Mouse (Mus musculus) hindbrain, embryonic 10.5 days (tissue): ENCODE measurements around the gene Mcrip2. TPM values are rescaled to one million over a fixed set of nuclear protein-coding genes. Genes with fewer than 3 reads are reported as not detected.

Experiments used
- DNase-seq: peaks from one replicate; pipeline ENCODE4 v3.0.0-alpha.2; 2017; ENCODE audit warnings: low spot score
- H3K27ac ChIP-seq: fragments of 300-500 bp; sonication (generic); 2 replicates; pipeline ENCODE4 v1.5.1; 2016; ENCODE audit warnings: mild to moderate bottlenecking, moderate library complexity
- H3K27me3 ChIP-seq: fragments of 300-500 bp; sonication (generic); 2 replicates; pipeline ENCODE4 v1.6.1; 2016; ENCODE audit warnings: mild to moderate bottlenecking; ENCODE audit not compliant: poor library complexity, insufficient read depth, severe bottlenecking
- H3K36me3 ChIP-seq: fragments of 300-500 bp; sonication (generic); 2 replicates; pipeline ENCODE4 v1.6.1; 2016; ENCODE audit warnings: mild to moderate bottlenecking, moderate library complexity
- H3K4me1 ChIP-seq: fragments of 300-500 bp; sonication (generic); replicated peaks from 2 replicates; pipeline ENCODE4 v1.6.1; 2016; ENCODE audit warnings: mild to moderate bottlenecking
- H3K4me3 ChIP-seq: fragments of 300-500 bp; sonication (generic); 2 replicates; pipeline ENCODE4 v1.5.1; 2016; ENCODE audit warnings: mild to moderate bottlenecking, moderate library complexity
- H3K9me3 ChIP-seq: fragments of 300-500 bp; sonication (generic); 2 replicates; pipeline ENCODE4 v1.6.1; 2016; ENCODE audit warnings: mild to moderate bottlenecking, moderate library complexity
- WGBS: fragments of 180-500 bp; shearing (Covaris S2); methylation state at CpG from one replicate; pipeline ENCODE4 v1.1.7; 2016; 5-methylcytosine and 5-hydroxymethylcytosine counted together
- polyA plus RNA-seq: library from polyadenylated mRNA; unstranded; fragments of >200 nt; fragmentation: Nextera tagmentation; extraction: Ambion mirVana; gene quantifications from 2 replicates; pipeline ENCODE4 v1.2.1, GENCODE M21; 2016

Gene Mcrip2
- polyA plus RNA-seq, 1 experiment from 2014 or later: 10.6 TPM

- Histone ChIP-seq H3K9me3 (no peaks in the 10 kb centered on the region), H3K27me3 (0 out of 2 replicates have a peak, but pooled peaks cover 2% of the 10 kb centered on the region), H3K27ac (no peak overlapping the region), H3K4me1 (peaks cover 45% of the 10 kb centered on the region), H3K36me3 (no peaks in the 10 kb centered on the region), H3K4me3 (no peak overlapping the region)
- no peak for DNase-seq
- 84% methylated on average over 2 of the region's 2 CpGs for WGBS
Observed at GRCm38 (mm10) chr17:25869954-25870353, 1.4 kb upstream of the Mcrip2 start.

DNA sequence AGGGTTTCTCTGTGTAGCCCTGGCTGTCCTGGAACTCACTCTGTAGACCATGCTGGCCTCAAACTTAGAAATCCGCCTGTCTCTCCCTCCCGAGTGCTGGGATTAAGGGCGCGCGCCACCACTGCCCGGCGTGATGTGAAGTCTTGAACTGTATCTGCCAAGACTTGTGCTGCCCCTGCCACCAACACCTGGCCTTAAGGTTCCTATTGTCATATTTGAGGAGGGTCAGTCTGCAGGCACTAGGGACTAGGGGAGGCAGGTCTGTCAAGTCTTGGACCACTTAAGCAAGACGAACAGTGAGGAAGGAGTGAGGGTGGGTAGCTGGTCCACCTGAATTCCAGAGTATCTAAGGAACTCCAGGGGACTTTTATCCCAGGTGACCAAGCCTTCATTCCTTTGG lies 934 bp upstream of the Mcrip2 start:
- Histone ChIP-seq H3K27me3 (0 out of 2 replicates have a peak, but pooled peaks cover 2% of the 10 kb centered on the region), H3K4me3 (no peak overlapping the region), H3K9me3 (no peaks in the 10 kb centered on the region), H3K4me1 (peaks cover 44% of the 10 kb centered on the region), H3K36me3 (no peaks in the 10 kb centered on the region), H3K27ac (no peak overlapping the region)
- DNase-seq: no peak
- WGBS: 91% methylated on average over 8 of the region's 8 CpGs

DNA sequence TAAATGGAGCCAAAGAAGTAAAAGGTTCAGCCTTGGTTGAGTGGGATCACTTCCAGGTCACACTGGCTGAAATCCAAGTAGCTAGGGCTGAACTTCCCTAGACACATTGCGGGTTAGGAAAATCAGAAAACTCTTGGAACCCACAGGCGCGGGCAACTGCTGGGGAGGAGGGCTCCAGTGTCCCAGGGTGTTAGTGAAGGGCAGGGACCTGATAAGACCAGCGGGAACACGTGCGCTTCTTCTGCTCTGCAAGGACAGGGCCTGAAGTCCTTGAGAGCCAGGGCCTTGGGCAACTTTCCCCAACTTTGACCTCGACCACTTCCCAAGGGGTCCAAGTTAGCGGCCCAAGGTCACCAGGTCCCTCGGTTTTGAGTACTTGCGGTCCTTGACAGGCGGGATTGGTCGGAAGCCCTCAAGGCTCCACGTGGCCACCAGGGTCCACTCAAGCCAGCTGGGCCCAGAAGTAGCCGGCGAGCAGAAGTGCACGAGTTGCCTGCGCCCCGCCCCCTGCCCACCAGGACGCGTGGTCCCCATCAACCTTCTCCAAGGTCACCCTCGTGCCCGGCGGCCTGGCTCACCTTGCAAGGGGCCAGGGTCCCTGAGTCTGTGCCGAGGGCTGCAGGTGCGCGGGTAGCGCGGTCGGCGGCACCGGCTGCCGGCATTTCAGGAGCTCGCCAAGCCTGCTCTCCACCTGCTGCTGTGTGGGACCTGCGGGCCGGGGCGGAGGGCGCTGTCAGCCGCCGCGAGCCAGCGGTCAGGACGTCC lies 546 bp downstream of the Mcrip2 start:
- no peaks in the 10 kb centered on the region for H3K9me3 ChIP-seq
- peak overlapping the region; percentile 85 for H3K27ac ChIP-seq
- H3K27me3 ChIP-seq: 0 out of 2 replicates have a peak, but pooled peaks cover 2% of the 10 kb centered on the region
- peaks cover 32% of the 10 kb centered on the region for H3K4me1 ChIP-seq
- peak overlapping the region; percentile 90 for H3K4me3 ChIP-seq
- no peaks in the 10 kb centered on the region for H3K36me3 ChIP-seq
- peak; percentile 66 for DNase-seq
- WGBS: 1% methylated on average over 42 of the region's 42 CpGs

- 17% methylated on average over 7 of the region's 7 CpGs for WGBS
- Histone ChIP-seq H3K36me3 (no peaks in the 10 kb centered on the region), H3K9me3 (no peaks in the 10 kb centered on the region), H3K4me1 (peaks cover 29% of the 10 kb centered on the region), H3K27me3 (0 out of 2 replicates have a peak, but pooled peaks cover 2% of the 10 kb centered on the region), H3K4me3 (peak overlapping the region; percentile 90), H3K27ac (peak overlapping the region; percentile 85; the same call in 1 of the 2 replicates)
- no peak for DNase-seq
Observed at GRCm38 (mm10) chr17:25867509-25867835, 1.1 kb downstream of the Mcrip2 start.

DNA sequence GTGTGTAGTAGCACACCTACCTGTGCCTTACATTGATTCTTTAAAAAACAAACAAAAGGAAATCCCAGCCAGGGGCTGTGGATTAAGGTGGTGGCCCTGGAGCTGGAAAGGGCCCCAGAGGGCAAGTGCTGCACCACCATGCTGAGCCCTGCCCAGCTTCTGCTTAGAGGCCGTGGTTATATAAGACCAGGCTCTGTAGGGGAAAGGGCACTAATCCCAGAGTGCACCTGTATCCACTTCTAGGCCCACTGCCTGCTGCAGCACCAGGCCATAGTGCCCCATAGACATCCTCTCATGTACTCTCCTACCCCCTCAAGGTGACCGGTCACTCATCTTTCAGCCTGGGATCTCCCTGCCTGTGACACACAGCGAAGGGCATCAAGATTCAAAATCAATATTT lies 2.4 kb downstream of the Mcrip2 start:
- no peak overlapping the region; the same call in 1 of the 2 replicates for H3K4me3 ChIP-seq
- H3K27ac ChIP-seq: no peak overlapping the region
- no peak for DNase-seq
- H3K4me1 ChIP-seq: peaks cover 41% of the 10 kb centered on the region
- no peaks in the 10 kb centered on the region for H3K9me3 ChIP-seq
- H3K27me3 ChIP-seq: 0 out of 2 replicates have a peak, but pooled peaks cover 2% of the 10 kb centered on the region
- H3K36me3 ChIP-seq: no peaks in the 10 kb centered on the region
- 93% methylated on average over 3 of the region's 3 CpGs for WGBS

DNA sequence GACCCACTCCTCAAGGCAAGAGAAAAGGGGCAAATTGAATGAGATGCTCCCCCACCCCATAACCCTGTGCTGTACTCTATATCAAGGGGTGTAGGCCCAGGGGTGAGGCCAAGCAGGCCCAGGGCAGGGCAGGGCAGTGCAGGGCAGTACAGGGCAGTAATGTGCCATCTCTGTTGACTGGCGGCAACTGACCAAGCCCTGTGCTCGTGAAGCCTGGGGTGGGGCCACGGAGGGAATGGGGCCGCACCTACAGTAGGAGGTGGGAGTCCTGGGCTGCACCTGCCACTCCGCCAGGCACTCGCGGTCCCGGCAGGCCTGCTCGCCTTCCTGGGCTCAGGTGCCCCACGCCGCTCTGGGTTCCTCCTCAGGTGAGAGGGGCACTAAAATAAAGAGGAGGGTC lies 3.3 kb downstream of the Mcrip2 start:
- 89% methylated on average over 11 of the region's 11 CpGs for WGBS
- H3K27me3 ChIP-seq: 0 out of 2 replicates have a peak, but pooled peaks cover 2% of the 10 kb centered on the region
- peaks cover 49% of the 10 kb centered on the region for H3K4me1 ChIP-seq
- H3K9me3 ChIP-seq: no peaks in the 10 kb centered on the region
- no peaks in the 10 kb centered on the region for H3K36me3 ChIP-seq
- H3K4me3 ChIP-seq: no peak overlapping the region
- H3K27ac ChIP-seq: no peak overlapping the region
- DNase-seq: no peak

DNA sequence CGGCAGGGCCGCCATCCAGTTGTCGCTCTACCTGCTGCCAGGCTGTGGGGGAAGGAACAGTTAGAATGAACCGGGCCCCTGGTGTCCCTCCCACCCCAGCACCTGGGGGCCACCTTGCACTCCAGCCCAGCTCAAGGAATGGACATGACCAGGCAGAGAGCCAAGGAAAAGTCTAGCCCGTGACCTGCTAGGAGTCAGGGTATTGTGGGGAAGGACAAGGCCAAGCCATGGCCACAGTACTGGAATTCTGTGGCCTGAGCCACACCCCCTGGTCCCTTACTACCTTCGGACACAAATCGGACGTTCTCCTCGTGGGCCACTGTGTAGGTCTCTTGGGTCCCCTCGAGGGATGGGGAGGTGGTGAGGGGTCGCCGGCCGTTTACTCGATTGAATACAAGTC lies 4.3 kb downstream of the Mcrip2 start:
- H3K9me3 ChIP-seq: no peaks in the 10 kb centered on the region
- H3K36me3 ChIP-seq: peaks cover under 1% of the 10 kb centered on the region; the same call in 1 of the 2 replicates
- no peak for DNase-seq
- WGBS: 90% methylated on average over 14 of the region's 14 CpGs
- no peak overlapping the region; the same call in 1 of the 2 replicates for H3K4me3 ChIP-seq
- H3K27me3 ChIP-seq: 0 out of 2 replicates have a peak, but pooled peaks cover 2% of the 10 kb centered on the region
- H3K27ac ChIP-seq: no peak overlapping the region
- peaks cover 58% of the 10 kb centered on the region for H3K4me1 ChIP-seq

- peaks cover 7% of the 10 kb centered on the region; the same call in 1 of the 2 replicates for H3K36me3 ChIP-seq
- H3K27ac ChIP-seq: no peak overlapping the region
- H3K27me3 ChIP-seq: 0 out of 2 replicates have a peak, but pooled peaks cover 2% of the 10 kb centered on the region
- H3K4me3 ChIP-seq: no peak overlapping the region
- no peaks in the 10 kb centered on the region for H3K9me3 ChIP-seq
- no peak for DNase-seq
- WGBS: 92% methylated on average over 6 of the region's 6 CpGs
- H3K4me1 ChIP-seq: peaks cover 55% of the 10 kb centered on the region
Observed at GRCm38 (mm10) chr17:25863681-25864080, 4.9 kb downstream of the Mcrip2 start.

- H3K27ac ChIP-seq: peak overlapping the region; percentile 96
- peaks cover 38% of the 10 kb centered on the region for H3K4me1 ChIP-seq
- 16% methylated on average over 6 of the region's 6 CpGs for WGBS
Observed at GRCm38 (mm10) chr17:25861704-25862612, 6.6 kb downstream of the Mcrip2 start.

GRCm38 (mm10) chr17:25860832-25861703 lies 7.5 kb downstream of the Mcrip2 start, which contains the start of gene Wdr90:
Wdr90 (minus strand) TSS chr17:25861501.
- no peaks in the 10 kb centered on the region for H3K27me3 ChIP-seq
- H3K9me3 ChIP-seq: no peaks in the 10 kb centered on the region
- H3K4me1 ChIP-seq: peaks cover 34% of the 10 kb centered on the region
- peak within 1 kb of the TSS; percentile 82 for H3K4me3 ChIP-seq
- WGBS: 3% methylated on average over 65 of the region's 65 CpGs
- H3K36me3 ChIP-seq: peaks cover 20% of the 10 kb centered on the region
- H3K27ac ChIP-seq: peak within 1 kb of the TSS; percentile 96
- peak; percentile 93 for DNase-seq

More at GRCm38 (mm10) chr17:25861704-25862612, 6.6 kb downstream of the Mcrip2 start:
- H3K9me3 ChIP-seq: no peaks in the 10 kb centered on the region
- H3K4me3 ChIP-seq: peak overlapping the region; percentile 82
- no peak for DNase-seq
- H3K27me3 ChIP-seq: no peaks in the 10 kb centered on the region
- peaks cover 16% of the 10 kb centered on the region for H3K36me3 ChIP-seq

- H3K9me3 ChIP-seq: no peaks in the 10 kb centered on the region
- WGBS: 91% methylated on average over 6 of the region's 6 CpGs
- H3K27me3 ChIP-seq: no peaks in the 10 kb centered on the region
- DNase-seq: no peak
- H3K36me3 ChIP-seq: peaks cover 29% of the 10 kb centered on the region
- H3K27ac ChIP-seq: peak overlapping the region; percentile 96
- H3K4me3 ChIP-seq: peak overlapping the region; percentile 82
- peaks cover 34% of the 10 kb centered on the region for H3K4me1 ChIP-seq
Observed at GRCm38 (mm10) chr17:25860229-25860628, 8.3 kb downstream of the Mcrip2 start.

DNA sequence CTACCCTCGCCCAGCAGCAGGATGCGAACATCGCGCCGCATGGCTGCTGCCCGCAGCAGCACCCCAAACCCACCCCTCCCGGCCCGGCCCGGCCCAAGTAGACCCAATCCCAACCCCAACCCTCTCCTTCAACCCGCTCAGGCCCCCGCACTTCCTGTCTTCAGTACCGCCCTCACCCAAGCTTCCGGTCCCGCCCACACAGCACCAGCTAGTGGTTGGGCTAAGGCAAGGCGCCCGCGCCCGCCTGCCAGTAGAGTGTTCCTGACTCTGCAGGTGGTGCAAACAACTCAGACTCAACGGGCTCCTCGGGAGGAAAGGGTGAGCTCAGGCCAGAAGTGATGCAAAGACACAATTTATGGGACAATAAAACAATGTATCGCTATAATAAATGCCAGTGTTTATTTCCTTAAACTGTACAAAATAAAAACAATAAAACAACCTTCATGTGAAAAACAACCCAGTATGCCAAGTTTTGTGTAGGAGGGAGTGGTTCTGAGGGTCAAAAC lies 24.1 kb downstream of the Mcrip2 start, which contains the start of gene Rhot2:
Gene Rhot2, minus strand, starts transcription at position 456 of the 506 bp plus-strand sequence.
- Histone ChIP-seq H3K4me3 (peak within 1 kb of the TSS; percentile 86), H3K36me3 (peaks cover 85% of the 10 kb centered on the region), H3K27me3 (no peaks in the 10 kb centered on the region), H3K27ac (peak within 1 kb of the TSS; percentile 95), H3K9me3 (no peaks in the 10 kb centered on the region), H3K4me1 (peaks cover 31% of the 10 kb centered on the region)
- WGBS: under 1% methylated on average over 21 of the region's 21 CpGs
- peak; percentile 93 for DNase-seq
